Mouse (Mus musculus): ENCODE measurements around the gene Osbpl8. TPM values are rescaled to one million over a fixed set of nuclear protein-coding genes. Genes with fewer than 3 reads are reported as not detected.
"Not testable (repeated sequence)": the region's sequence is repeated elsewhere in the genome, so short reads cannot be mapped to it uniquely, and the experiment has no call there.

The Osbpl8 gene
- total RNA-seq, 2 experiments from 2014 or later: 80.7 to 92.2 TPM

- DNase-seq: no peak
Observed at GRCm38 (mm10) chr10:111185574-111186269, 21.2 kb downstream of the Osbpl8 start.

GRCm38 (mm10) chr10:111189022-111189555, 24.5 kb downstream of the Osbpl8 start:
- DNase-seq: no peak

- DNase-seq: no peak
Observed at GRCm38 (mm10) chr10:111190110-111190795, 25.7 kb downstream of the Osbpl8 start.

- no peak for DNase-seq
Observed at GRCm38 (mm10) chr10:111193536-111193935, 29.0 kb downstream of the Osbpl8 start.

DNA sequence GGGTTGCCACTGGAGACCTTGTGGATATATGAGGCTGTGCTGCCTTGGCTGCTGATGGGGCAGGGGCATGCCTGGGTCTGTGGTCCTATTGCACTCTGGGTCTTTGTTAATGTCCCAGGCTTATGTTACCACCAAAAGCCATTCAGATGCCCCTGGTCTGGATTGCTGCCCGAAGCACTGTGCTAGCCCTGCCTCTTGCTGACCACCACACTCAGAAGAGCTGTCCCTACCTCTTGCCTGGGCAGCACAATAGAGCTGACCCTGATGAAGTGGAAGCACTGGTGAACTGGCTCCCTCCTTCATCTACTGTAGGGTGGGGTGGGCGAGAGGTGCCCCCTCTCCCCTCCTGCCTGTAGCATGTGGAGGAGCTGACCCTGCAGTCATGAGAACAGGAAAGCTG, 31.6 kb downstream of the Osbpl8 start:
- DNase-seq: no peak

DNA sequence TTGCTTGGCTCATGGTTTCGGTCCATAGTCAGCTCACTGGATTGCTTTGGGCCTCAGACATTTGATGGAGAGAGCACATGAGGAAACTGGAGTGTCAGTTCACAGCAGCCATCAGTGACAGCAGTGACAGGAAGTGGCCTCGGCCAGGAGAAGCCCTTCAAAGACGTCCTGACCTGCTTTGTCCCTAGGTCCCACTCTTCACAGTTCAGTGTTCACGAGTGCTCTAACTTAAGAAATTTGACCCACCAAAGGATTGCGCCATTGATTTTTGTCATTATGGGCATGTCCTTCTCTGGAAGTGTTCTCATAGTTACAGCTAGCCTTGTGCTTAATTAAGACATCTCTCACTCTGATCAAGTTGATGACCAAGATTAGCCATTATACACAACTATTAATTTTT, 34.2 kb downstream of the Osbpl8 start:
- DNase-seq: not testable (repeated sequence)

DNA sequence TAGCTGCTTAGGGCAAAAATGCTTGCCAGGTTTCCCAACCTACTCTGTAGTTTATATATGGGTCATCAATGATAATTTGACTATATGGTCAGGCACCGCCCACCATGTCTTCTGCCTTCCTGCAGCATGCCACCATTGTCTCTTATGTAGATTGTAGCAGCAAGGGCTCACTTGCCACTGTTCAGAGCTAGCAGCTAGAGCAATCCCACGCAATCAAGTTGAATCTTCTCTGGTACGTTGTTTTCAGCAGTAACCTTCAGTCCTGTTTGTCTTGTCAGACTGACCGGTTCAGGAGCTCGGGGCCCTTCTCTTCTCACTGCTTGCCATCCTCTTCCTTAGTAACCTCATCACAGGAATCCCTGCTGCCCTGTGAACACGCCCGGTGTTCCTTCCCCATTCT, 36.6 kb downstream of the Osbpl8 start:
- no peak for DNase-seq

DNA sequence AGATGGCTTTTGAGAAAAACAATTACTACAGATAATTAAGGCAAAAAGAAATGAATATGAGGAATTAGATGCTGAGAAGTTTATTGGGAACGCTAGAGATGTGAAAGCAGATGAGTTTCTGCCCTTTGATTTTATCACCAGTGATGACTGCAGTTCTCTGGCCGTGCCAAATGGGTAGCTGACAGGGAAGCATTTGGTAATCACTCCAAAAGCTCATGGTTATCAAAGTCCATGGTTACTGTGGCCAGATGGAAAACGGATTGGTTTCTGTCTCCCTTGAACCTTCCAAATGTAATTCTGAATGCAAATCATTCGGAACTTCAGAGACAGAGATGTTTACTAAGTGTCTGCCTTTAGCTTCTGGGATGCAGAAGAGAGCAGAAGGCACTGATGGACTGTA, 37.1 kb downstream of the Osbpl8 start:
- no peak for DNase-seq

- DNase-seq: no peak
Observed at GRCm38 (mm10) chr10:111204089-111204488, 39.5 kb downstream of the Osbpl8 start.

DNA sequence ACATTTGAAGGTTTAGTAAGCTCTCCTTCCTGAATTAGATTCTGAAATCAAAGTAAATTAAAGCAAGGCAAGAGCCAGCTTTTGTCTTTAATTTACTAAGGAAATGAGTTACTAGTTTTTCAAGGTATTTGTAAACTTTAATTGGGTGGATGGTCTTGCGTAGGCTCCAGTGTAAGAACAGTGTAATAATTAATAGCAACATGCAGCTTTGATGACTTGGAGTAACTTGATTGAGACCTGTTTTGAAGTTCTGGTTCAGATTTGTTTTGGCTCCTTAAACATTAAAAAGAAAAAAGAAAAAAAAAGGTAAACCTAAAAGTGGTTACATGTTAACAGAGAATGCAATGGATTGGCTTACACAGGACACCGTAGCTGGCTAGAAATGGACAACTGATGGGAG, 40.9 kb downstream of the Osbpl8 start:
- DNase-seq: no peak

DNA sequence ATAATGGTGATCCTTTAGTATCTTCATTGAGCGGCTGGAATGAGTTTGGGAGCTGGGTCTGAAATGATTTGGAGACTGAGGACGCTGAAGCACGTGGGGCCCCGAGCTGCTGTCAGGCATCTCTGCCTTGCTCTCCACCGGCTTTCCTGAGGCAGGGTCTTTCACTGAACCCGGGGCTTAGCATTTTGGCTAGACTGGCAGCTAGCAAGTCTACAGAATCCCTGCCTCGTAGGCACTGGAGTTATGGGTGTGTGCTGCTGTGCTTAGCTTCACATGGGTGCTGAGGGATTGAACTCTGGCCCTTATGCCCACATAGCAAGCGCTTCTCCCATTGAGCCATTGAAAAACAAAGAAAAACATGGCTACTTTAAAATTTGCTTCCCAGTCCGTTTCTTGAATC, 42.8 kb downstream of the Osbpl8 start:
- no peak for DNase-seq

DNA sequence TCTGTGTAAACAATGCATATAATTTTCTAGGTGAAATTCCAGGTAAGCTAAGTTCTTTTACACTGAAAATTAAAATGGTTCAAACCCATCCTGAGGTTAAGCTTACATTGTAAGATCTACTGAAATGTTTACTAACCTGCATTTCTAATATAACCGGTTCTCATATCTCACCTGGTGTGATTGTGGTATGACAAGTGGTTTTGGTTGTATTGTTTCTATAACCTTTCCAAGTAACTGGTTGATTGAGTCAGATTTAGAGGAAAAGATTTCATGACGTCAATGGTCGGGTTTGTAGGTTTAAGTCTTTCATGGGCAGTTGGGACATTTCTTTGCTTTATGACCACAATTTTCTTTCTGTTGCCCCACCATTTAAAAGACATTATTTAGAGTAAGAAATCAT, 49.5 kb downstream of the Osbpl8 start:
- no peak for DNase-seq

DNA sequence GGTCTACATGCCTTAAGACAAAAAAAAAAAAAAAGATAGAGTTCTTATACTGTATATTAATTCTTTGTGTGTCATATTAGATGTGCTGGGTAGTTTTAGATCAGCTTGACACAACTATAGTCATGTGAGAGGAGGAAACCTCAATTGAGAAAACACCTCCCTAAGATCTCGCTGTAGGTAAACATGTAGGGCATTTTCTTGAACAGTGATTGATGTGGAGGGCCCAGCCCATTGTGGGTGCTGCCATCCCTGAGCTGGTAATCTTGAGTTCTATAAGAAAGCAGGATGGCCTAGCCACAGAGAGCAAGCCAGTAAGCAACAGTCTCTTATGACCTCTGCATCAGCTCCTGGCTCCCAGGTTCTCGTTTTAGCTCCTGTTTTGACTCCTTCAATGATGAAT, 50.1 kb downstream of the Osbpl8 start:
- DNase-seq: no peak

- DNase-seq: no peak
Observed at GRCm38 (mm10) chr10:111215572-111215971, 51.0 kb downstream of the Osbpl8 start.

DNA sequence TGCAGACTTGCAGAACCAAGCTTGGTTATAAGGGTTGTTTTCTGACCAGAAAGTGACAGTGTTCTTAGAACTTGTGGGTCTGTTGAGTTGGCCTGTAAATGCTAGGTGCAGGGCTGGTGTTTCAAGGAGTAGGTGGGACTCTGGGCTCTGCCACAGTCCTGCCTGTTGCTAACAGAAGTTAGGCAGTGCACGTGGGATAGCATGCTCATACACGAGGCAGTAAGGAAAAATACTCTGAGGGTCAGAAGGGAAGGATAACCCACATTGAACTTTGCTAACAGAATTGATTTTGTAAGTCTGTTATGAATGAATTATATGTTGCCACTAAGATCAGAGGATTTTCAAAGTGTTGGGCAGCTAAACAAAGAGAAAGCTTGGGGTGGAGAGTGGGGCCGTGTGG, 51.6 kb downstream of the Osbpl8 start:
- DNase-seq: no peak

GRCm38 (mm10) chr10:111222535-111222934, 58.0 kb downstream of the Osbpl8 start:
- DNase-seq: no peak

GRCm38 (mm10) chr10:111223218-111223830, 58.8 kb downstream of the Osbpl8 start:
- DNase-seq: no peak

- no peak for DNase-seq
Observed at GRCm38 (mm10) chr10:111224696-111225095, 60.1 kb downstream of the Osbpl8 start.

- peak; percentile 85 to 96 for DNase-seq
Observed at GRCm38 (mm10) chr10:111226508-111226907, 62.0 kb downstream of the Osbpl8 start.

- DNase-seq: not testable (repeated sequence)
Observed at GRCm38 (mm10) chr10:111232237-111232636, 67.7 kb downstream of the Osbpl8 start.

DNA sequence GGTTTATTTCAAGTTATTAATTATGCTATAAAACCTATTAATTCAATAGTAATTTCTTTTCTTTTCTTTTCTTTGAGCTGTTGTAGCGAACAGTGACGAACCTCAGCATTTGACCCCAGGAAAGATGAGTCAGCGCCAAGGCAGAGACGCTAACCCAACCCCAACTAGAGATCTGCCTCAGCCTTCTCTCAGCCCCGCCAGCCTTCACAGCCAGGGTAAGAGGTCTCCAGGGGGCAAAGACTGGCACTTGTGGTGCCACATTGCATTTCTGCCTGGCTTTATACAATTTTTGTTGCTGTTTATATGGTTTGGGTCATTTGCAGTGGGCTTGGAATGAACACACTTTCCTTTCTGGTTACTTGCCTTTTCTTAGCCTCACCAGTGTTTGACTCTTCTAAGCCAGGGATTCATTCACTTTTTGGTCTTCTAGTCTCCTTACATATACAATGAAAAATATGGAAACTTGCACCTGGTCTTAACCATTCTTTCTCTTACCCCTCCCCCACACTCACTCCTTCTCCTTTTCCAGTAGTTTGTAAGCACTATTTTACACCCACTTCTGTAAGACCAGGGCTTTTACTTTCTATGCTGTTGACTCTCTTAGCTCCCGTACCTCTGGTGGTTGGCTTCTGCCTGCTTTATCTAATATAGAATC, 69.1 kb downstream of the Osbpl8 start:
- DNase-seq: no peak

DNA sequence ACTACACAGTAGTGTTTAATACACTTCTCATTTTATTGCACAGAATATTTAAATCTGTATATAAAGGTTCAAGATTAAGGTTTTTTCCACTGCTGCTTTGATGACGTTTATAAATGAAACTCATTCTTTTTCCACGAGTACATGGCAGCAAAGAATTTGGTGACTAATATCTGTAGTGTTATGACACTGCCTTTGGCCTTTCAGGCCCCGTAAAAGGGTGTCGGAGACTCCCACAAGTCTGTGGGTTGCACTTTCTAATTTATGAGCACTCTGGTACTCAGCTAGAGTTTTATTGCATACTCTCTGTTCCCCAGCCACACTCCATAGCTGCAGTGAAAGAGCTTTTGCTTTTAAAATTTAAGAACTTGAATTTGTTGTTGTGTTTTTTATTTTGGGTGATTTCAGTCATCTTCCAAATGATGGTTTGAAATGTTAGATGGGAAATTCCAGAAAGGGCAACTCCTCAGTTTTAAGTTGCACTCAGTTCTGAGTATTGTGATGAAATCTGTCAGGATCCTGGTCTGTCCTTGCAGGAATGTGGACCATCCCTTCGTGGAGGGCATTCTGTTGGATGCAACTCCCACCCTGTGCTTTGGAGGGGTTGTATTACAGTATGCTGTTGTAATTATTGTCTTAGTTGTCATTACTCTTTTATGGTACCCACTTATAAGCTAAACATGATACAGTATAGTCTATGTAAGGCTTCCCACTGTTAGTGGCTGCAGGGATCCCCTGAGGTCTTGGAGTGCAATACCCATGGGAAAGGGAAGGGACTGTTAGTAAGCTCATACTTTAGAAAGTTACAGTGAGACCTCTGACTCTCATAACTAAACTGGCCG, 70.1 kb downstream of the Osbpl8 start:
- DNase-seq: no peak

Data from heart, adult 18-20 months (tissue).